Mouse (Mus musculus) spleen, embryonic (tissue): ENCODE data around the gene Rin3.

Experiments
- CTCF ChIA-PET: fragments of 350-600 bp; sonication (Branson Sonifier 250); formaldehyde crosslinking; loops from one replicate; lab custom pipeline; 2022; lab: Charles Lee

The Rin3 gene

GRCm38 (mm10) chr12:102282763-102283482 is at the start of gene Rin3:
Gene Rin3, plus strand, starts transcription at chr12:102283048.
- CTCF ChIA-PET = interaction anchor here (0.6 kb wide), 1 partner anchor 179 kb away, joined by 3 read pairs; no protein-coding TSS in a partner anchor

GRCm38 (mm10) chr12:102235551-102235950 is 47.3 kb upstream of the Rin3 start:
- CTCF ChIA-PET = no interaction called here

GRCm38 (mm10) chr12:102236317-102236716 is 46.5 kb upstream of the Rin3 start:
- CTCF ChIA-PET = no interaction called here

GRCm38 (mm10) chr12:102242076-102242722 is 40.6 kb upstream of the Rin3 start:
- CTCF ChIA-PET = no interaction called here

- CTCF ChIA-PET = no interaction called here
Measured at GRCm38 (mm10) chr12:102243915-102244314, 38.9 kb upstream of the Rin3 start.

- CTCF ChIA-PET = no interaction called here
Measured at GRCm38 (mm10) chr12:102246226-102246625, 36.6 kb upstream of the Rin3 start.

- CTCF ChIA-PET = interaction anchor here (0.5 kb wide), 1 partner anchor 11 kb away, joined by 3 read pairs; no protein-coding TSS in a partner anchor
Measured at GRCm38 (mm10) chr12:102248104-102248503, 34.7 kb upstream of the Rin3 start.

GRCm38 (mm10) chr12:102250316-102250715 is 32.5 kb upstream of the Rin3 start:
- CTCF ChIA-PET = no interaction called here

- CTCF ChIA-PET = no interaction called here
Measured at GRCm38 (mm10) chr12:102251070-102251469, 31.8 kb upstream of the Rin3 start.

- CTCF ChIA-PET = interaction anchor here (0.6 to 0.7 kb wide), 2 partner anchors 90 to 1575 kb away, joined by 4 read pairs; no protein-coding TSS in a partner anchor
Measured at GRCm38 (mm10) chr12:102251985-102252384, 30.9 kb upstream of the Rin3 start.

GRCm38 (mm10) chr12:102252525-102252924 is 30.3 kb upstream of the Rin3 start:
- CTCF ChIA-PET = interaction anchor here (0.6 to 0.7 kb wide), 2 partner anchors 89 to 1575 kb away, joined by 4 read pairs; no protein-coding TSS in a partner anchor

- CTCF ChIA-PET = interaction anchor here (0.6 kb wide), 1 partner anchor 49 kb away, joined by 3 read pairs; no protein-coding TSS in a partner anchor
Measured at GRCm38 (mm10) chr12:102255012-102255411, 27.8 kb upstream of the Rin3 start.

- CTCF ChIA-PET = interaction anchor here (0.7 kb wide), 1 partner anchor 19 kb away, joined by 5 read pairs; no protein-coding TSS in a partner anchor
Measured at GRCm38 (mm10) chr12:102258522-102259112, 24.2 kb upstream of the Rin3 start.

GRCm38 (mm10) chr12:102261933-102262396 is 20.9 kb upstream of the Rin3 start:
- CTCF ChIA-PET = no interaction called here

GRCm38 (mm10) chr12:102262809-102263208 is 20.0 kb upstream of the Rin3 start:
- CTCF ChIA-PET = no interaction called here

GRCm38 (mm10) chr12:102263249-102263648 is 19.6 kb upstream of the Rin3 start:
- CTCF ChIA-PET = no interaction called here

- CTCF ChIA-PET = no interaction called here
Measured at GRCm38 (mm10) chr12:102266433-102266832, 16.4 kb upstream of the Rin3 start.

- CTCF ChIA-PET = interaction anchor here (0.6 kb wide), 1 partner anchor 45 kb away, joined by 6 read pairs; no protein-coding TSS in a partner anchor
Measured at GRCm38 (mm10) chr12:102269144-102269543, 13.7 kb upstream of the Rin3 start.

GRCm38 (mm10) chr12:102270776-102271405 is 12.0 kb upstream of the Rin3 start:
- CTCF ChIA-PET = no interaction called here

- CTCF ChIA-PET = no interaction called here
Measured at GRCm38 (mm10) chr12:102271447-102271846, 11.4 kb upstream of the Rin3 start.

- CTCF ChIA-PET = no interaction called here
Measured at GRCm38 (mm10) chr12:102275833-102276443, 6.9 kb upstream of the Rin3 start.
